Mouse (Mus musculus) spleen, postnatal 14 days (tissue): ENCODE data around the gene 1700109H08Rik.
A peak's percentile ranks its signal among the peaks of the same experiment; 100 is the strongest.
"Not testable (repeated sequence)": the region's sequence is repeated elsewhere in the genome, so short reads cannot be mapped to it uniquely, and the experiment has no call there.

Experiments
- DNase-seq, 2 experiments: peaks; one replicate each; pipeline ENCODE4 v3.0.0; 2021 to 2022; ENCODE audit warnings: low spot score in 2 of 2

Gene 1700109H08Rik

DNA sequence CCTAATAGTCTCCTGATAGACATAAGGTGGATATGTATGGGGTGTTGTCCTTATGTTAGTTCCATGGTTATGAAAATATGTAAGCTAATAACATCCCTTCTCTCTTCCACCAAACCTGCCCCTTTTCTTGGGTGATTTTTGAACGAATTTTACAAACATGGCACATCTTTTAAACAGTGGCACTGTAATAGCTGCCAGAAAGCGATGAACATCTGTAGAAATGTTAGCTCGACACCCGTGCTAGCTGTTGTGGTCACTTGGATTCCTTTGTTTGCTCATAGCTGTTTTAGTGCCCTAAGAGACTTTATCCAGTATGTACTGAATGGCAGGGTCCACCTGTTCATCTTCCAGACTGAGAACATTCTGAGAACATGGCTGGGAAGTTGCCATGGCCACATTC, at the start of gene 1700109H08Rik:
1700109H08Rik (plus strand) TSS at position 301 of the 400 bp plus-strand sequence.
- DNase-seq: no peak

DNA sequence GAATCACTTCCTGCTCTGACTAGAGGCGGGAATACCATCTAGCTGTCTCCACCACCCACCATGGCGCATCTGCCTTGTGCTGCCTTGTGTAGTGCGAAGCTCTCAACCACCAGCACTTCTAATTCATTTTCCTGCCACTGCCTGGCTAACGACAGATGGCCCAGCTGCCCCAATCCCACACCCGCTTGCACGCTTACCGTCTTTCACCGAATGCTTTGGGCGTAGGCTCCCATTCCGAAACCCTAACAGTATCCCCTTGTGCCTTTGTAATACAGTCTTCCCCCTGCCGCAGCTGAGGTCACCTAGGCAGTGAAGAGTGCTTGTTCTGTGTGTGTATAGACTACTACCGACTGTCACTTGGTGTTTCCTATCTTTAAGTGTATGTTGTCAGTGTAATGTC, 49.6 kb upstream of the 1700109H08Rik start:
- DNase-seq: no peak

- DNase-seq: no peak
Measured at GRCm38 (mm10) chr5:3522826-3523225, 48.5 kb upstream of the 1700109H08Rik start.

DNA sequence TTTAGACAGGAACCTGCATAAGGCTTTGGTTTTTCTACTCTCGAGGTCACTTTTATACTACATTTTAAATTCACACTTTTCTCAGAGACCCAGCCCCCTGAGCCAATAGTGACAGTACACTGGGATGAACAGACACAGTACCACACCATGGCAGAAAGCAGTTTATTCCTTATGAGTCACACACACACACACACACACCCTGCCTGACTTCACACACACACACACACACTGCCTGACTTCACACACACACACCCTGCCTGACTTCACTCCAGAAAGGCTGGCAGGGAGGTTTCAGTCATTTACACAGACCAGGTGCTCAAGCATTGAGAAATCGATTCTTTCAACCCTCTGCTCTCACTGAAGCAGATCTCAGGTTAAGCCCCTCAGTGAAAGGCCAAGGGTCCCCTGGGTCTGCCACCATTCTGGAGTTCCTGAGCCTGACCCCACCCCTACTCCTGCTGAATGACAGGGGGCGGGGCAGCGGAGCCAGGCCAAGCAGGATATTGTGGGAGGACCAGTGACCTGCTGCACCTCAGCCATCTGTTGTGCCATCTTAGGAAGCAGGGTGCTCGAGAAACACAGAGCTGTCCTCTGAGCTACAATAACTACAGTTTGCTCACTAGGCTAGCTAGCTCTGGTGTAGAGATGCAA, 44.2 kb upstream of the 1700109H08Rik start:
- DNase-seq: no peak

- no peak for DNase-seq
Measured at GRCm38 (mm10) chr5:3529585-3530189, 41.7 kb upstream of the 1700109H08Rik start.

DNA sequence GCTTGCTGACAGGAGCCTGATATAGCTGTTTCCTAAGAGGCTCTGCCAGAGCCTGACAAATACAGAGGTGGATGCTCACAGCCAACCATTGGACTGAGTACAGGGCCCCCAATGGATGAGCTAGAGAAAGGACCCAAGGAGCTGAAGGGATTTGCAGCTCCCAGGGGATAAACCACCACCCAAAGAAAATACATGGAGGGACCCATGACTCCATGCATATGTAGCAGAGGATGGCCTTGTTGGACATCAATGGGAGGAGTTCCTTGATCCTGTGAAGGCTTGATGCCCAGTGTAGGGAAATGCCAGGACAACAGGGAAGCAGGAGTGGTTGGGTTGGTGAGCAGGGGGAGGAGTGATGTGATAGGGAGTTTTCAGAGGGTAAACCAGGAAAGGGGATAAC, 39.3 kb upstream of the 1700109H08Rik start:
- DNase-seq: not testable (repeated sequence)

DNA sequence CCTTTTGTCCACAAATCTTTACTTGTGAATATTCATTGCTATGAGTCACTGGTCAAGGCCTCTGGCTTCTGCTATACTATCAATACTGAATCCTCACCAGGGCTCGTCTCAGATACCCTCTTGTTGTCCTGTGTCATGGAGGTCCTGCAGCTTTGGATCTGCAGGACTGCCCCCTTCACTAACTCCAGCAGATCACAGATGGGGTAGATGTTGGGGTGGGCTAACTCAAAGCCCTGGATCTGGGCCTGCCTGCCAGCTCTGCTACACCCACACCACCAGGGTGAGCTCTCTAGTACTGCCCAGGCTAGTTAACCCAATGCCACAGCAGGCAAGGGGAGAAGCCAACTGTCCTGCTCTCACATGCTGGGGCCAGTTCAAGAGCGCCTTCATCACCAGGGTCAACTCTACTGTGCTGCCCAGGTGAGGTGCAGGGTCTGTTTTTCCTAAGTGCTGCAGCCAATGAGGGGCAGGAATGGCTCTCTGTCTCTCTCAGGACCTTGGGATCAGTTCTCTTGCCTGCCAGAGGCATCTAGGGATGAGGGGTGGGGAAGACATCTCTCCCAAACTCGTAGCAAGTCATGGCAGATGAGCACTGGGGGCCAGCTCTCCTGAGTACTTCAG, 34.7 kb upstream of the 1700109H08Rik start:
- no peak for DNase-seq

DNA sequence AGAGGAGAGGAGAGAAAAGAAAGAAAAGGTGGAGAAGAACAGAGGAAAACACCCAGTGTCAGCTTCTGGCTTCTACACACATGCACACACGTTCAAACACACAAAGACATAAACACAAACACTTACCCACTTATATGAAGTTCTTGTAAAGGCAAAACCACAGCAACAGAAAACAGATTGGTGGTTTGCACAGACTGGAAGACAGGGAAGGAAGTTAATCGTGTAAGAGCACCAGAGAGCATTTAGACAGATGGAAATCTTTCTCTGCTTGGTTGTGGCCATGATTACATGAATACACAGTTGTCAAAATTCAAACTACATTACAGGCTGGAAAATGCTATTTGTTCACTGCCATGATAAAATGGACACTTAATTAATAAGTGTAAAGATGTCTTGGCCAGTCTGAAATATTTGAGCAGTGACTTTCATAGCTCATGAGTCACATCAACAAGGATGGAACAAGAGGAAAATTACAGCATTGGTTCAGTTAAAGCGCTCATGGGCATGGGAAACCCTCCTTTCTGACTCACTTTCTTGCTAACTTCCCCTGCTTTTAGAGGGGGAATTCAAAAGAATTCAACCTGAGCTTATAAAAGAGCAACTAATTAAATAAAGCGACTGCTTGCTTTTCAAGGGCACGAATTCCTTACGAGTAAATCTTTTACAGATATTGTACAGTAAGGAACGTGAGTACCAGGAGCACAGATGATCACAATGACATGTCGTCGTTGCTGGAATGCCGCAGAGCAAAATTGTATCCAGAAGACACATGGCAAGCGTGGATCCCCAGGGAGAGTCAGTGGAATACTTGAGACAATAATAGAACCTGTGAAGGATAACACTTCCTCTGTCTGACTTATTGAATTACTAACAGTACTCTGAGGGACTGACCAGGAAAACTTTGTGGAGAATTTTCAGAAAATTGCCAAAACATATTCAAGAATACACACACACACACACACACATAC, 32.6 kb upstream of the 1700109H08Rik start:
- no peak for DNase-seq

DNA sequence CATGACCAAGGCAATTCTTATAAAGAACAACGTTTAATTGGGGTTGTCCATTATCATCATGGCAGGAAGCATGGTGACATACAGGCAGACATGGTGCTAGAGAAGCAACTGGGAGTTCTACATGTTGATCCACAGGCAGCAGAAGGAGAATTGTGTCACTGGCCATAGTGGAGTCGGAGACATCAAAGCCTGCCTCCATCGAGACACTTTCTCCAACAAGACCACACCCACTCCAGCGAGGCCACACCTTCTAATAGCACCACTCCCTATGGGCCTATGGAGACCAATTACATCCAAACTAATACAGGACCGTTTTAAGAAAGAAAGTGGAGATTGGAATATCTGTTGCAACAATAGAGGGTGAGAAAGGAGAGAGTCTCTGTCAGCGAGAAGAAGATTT, 29.5 kb upstream of the 1700109H08Rik start:
- no peak for DNase-seq

GRCm38 (mm10) chr5:3543629-3544479, 27.5 kb upstream of the 1700109H08Rik start, which contains the start of gene Fam133b:
TSS of gene Fam133b (plus strand) at chr5:3543833.
- peak; percentile 94 to 99 for DNase-seq

DNA sequence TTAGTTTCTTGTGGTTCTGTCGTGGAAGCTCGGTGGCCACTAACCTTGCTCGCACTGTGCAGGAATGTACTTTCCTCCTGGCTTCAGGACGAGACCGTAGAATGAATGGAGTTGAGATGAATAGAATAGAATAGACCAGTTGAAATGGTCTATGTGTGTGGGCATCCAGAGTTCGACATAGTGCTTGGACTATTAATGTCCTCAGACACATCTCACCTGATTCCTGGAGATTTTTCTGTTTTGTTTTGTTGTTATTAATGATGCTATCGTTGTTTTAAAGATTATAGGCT, 26.9 kb upstream of the 1700109H08Rik start:
- no peak for DNase-seq

- no peak for DNase-seq
Measured at GRCm38 (mm10) chr5:3546226-3546625, 25.1 kb upstream of the 1700109H08Rik start.

DNA sequence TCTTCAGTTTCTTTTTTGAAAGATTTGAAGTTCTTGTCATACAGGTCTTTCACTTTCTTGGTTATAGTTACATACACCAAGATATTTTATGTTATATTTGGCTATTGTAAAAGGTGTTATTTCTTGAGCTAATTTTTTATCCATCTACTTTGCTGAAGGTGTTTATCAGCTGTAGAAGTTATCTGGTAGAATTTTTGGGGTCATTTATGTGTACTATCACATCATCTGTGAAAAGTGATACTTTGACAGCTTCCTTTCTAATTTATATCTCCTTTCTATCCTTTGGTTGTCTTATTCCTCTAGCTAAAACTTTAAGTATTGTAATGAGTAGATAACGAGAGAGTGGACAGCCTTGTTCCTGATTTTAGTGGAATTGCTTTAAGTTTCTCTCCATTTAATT, 19.9 kb upstream of the 1700109H08Rik start:
- no peak for DNase-seq

DNA sequence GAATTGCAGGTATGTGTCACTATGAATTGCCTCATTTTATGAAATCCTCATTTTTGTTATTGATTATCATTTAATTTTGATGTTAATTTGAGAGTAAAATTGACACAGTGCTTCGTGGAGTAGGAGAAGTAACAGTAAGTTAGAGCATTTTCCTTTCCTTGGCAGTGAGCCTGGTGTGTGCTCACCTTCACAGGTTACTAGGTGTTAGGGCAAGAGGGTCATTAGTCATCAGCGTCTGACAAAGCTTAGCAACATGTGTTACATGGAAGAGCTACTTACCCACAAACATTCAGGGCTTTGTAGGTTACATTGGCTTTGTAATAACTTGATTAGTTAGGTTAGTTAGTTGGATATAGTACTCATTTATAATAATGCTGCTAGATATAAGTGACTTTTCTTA, 17.2 kb upstream of the 1700109H08Rik start:
- DNase-seq: no peak

DNA sequence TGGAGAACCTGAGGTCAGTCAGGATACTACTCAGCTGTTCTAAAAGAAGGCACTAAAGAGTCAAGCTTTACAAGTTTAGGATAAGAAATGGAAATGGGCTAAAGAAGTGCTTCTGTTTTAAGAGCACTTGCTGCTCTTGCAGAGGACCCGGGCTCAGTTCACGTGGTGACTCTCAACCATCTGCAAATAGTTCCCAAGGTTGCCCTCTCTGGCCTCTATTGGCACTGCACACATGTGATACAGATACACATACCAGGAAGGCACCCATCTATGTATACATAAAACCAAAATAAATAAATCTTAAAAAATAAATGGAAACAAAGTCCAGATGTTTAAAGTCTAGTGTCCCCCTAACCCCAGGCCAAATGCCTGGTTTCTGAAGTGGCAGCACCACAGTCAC, 3.5 kb downstream of the 1700109H08Rik start:
- DNase-seq: no peak

GRCm38 (mm10) chr5:3577939-3578338, 6.6 kb downstream of the 1700109H08Rik start:
- DNase-seq: no peak

DNA sequence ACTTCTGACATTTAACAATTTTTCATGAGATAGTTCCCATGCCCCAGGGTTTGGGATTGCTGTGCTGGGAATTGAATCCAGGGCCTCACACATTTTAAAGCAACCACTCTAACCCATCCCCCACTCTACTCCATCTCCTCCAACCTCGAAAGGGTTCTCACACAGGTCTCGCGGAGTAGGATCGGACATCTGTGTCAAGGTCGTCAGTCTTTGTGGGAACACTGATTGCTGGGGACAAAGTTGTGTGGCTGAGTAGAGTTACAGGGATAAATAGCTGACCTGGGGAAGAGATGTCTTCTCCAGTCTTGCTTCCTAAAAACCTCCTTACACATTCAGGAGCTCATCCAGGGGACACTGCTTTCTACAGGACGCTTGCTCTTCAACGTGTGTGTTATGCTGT, 7.7 kb downstream of the 1700109H08Rik start:
- no peak for DNase-seq

GRCm38 (mm10) chr5:3595693-3596398, 24.5 kb downstream of the 1700109H08Rik start, which contains the start of gene Pex1:
TSS of gene Pex1 (plus strand) at chr5:3596066.
- DNase-seq: peak; percentile 85 to 89

- peak; percentile 65 to 74 for DNase-seq
Measured at GRCm38 (mm10) chr5:3596399-3596766, 25.0 kb downstream of the 1700109H08Rik start, which contains the start of gene Rbm48. TSS of gene Rbm48 (minus strand) at chr5:3596585.

- DNase-seq: no peak
Measured at GRCm38 (mm10) chr5:3597171-3597570, 25.8 kb downstream of the 1700109H08Rik start.
